Mouse (Mus musculus) intestine, embryonic 14.5 days (tissue): ENCODE measurements around the gene Gm37240. TPM values are rescaled to one million over a fixed set of nuclear protein-coding genes. Genes with fewer than 3 reads are reported as not detected.
"Not testable (repeated sequence)": the region's sequence is repeated elsewhere in the genome, so short reads cannot be mapped to it uniquely, and the experiment has no call there.

Experiments used
- ATAC-seq: fragments of 200-750 bp; cut with Nextera tagmentation; replicated peaks from 2 replicates; pipeline ENCODE4 v1.8.0; 2017; ENCODE audit warnings: low read depth, moderate number of reproducible peaks, moderate TSS enrichment, moderate library complexity; ENCODE audit not compliant: low FRiP score, low TSS enrichment
- DNase-seq: peaks from one replicate; pipeline ENCODE4 v3.0.0-alpha.2; 2018; ENCODE audit warnings: low spot score
- H3K27ac ChIP-seq: fragments of 300-500 bp; sonication (generic); 2 replicates; pipeline ENCODE4 v1.5.1; 2014; ENCODE audit warnings: low read depth, mild to moderate bottlenecking, control low read depth
- H3K27me3 ChIP-seq: fragments of 300-500 bp; sonication (generic); replicated peaks from 2 replicates; pipeline ENCODE4 v1.6.1; 2014; ENCODE audit warnings: low read length, control low read depth; ENCODE audit not compliant: control insufficient read depth, insufficient read depth
- H3K36me3 ChIP-seq: fragments of 300-500 bp; sonication (generic); 2 replicates; pipeline ENCODE4 v1.6.1; 2014; ENCODE audit warnings: low read length, control low read depth; ENCODE audit not compliant: control insufficient read depth, insufficient read depth
- H3K4me1 ChIP-seq: fragments of 300-500 bp; sonication (generic); replicated peaks from 2 replicates; pipeline ENCODE4 v1.6.1; 2014; ENCODE audit warnings: low read length, control low read depth, mixed read lengths; ENCODE audit not compliant: control insufficient read depth, insufficient read depth
- H3K4me2 ChIP-seq: fragments of 300-500 bp; sonication (generic); 2 replicates; pipeline ENCODE4 v1.6.1; 2014; ENCODE audit warnings: low read length
- H3K4me3 ChIP-seq: fragments of 300-500 bp; sonication (generic); 2 replicates; pipeline ENCODE4 v1.5.1; 2014; ENCODE audit warnings: low read depth, low read length, control low read depth, mixed read lengths
- H3K9ac ChIP-seq: fragments of 300-500 bp; sonication (generic); 2 replicates; pipeline ENCODE4 v1.6.1; 2014; ENCODE audit warnings: mild to moderate bottlenecking, low read length
- H3K9me3 ChIP-seq: fragments of 300-500 bp; sonication (generic); 2 replicates; pipeline ENCODE4 v1.6.1; 2016; ENCODE audit warnings: low read length, control low read depth; ENCODE audit not compliant: control insufficient read depth
- WGBS: fragments of 180-500 bp; shearing (Covaris S2); extraction: QIAGEN DNeasy Blood & Tissue Kit; methylation state at CpG from one replicate; pipeline ENCODE4 v1.1.7; 2014; 5-methylcytosine and 5-hydroxymethylcytosine counted together
- polyA plus RNA-seq: library from polyadenylated mRNA; unstranded; fragments of >200 nt; fragmentation: Nextera tagmentation; extraction: Ambion mirVana; gene quantifications from 2 replicates; pipeline ENCODE4 v1.2.1, GENCODE M21; 2014

Gene Gm37240
- polyA plus RNA-seq, 1 experiment from 2014 or later = 5.3 TPM

GRCm38 (mm10) chr3:85588701-85589100 lies 298.6 kb downstream of the Gm37240 start:
- peak; percentile 49 for DNase-seq
- 0 out of 2 replicates have a peak, but pooled peaks have one; percentile 27 for ATAC-seq
- H3K27ac ChIP-seq = no peak overlapping the region
- WGBS = 39% methylated on average over 2 of the region's 2 CpGs
- no peaks in the 10 kb centered on the region for H3K36me3 ChIP-seq
- H3K9me3 ChIP-seq = no peaks in the 10 kb centered on the region
- H3K4me3 ChIP-seq = no peak overlapping the region
- no peak overlapping the region for H3K4me2 ChIP-seq
- H3K27me3 ChIP-seq = no peaks in the 10 kb centered on the region
- H3K4me1 ChIP-seq = no peaks in the 10 kb centered on the region
- no peak overlapping the region for H3K9ac ChIP-seq

- Histone ChIP-seq H3K36me3 (no peaks in the 10 kb centered on the region), H3K27ac (no peak overlapping the region), H3K4me2 (no peak overlapping the region), H3K9ac (no peak overlapping the region), H3K9me3 (no peaks in the 10 kb centered on the region), H3K4me1 (no peaks in the 10 kb centered on the region), H3K4me3 (no peak overlapping the region), H3K27me3 (no peaks in the 10 kb centered on the region)
- ATAC-seq (no peak), DNase-seq (no peak)
- WGBS = 80% methylated on average over 4 of the region's 4 CpGs
Observed at GRCm38 (mm10) chr3:85584966-85585365, 302.4 kb downstream of the Gm37240 start.

GRCm38 (mm10) chr3:85583194-85583593 lies 304.1 kb downstream of the Gm37240 start:
- Histone ChIP-seq H3K4me2 (no peak overlapping the region), H3K27me3 (no peaks in the 10 kb centered on the region), H3K4me1 (no peaks in the 10 kb centered on the region), H3K9me3 (no peaks in the 10 kb centered on the region), H3K36me3 (no peaks in the 10 kb centered on the region), H3K27ac (no peak overlapping the region), H3K4me3 (no peak overlapping the region), H3K9ac (no peak overlapping the region)
- 85% methylated on average over 5 of the region's 5 CpGs for WGBS
- DNase-seq (no peak), ATAC-seq (no peak)

GRCm38 (mm10) chr3:85582726-85583125 lies 304.6 kb downstream of the Gm37240 start:
- no peaks in the 10 kb centered on the region for H3K9me3 ChIP-seq
- no peaks in the 10 kb centered on the region for H3K27me3 ChIP-seq
- DNase-seq = no peak
- no peaks in the 10 kb centered on the region for H3K4me1 ChIP-seq
- WGBS = 73% methylated on average over 2 of the region's 2 CpGs
- no peak overlapping the region for H3K27ac ChIP-seq
- no peak overlapping the region for H3K4me3 ChIP-seq
- no peak overlapping the region for H3K9ac ChIP-seq
- ATAC-seq = no peak
- no peak overlapping the region for H3K4me2 ChIP-seq
- H3K36me3 ChIP-seq = no peaks in the 10 kb centered on the region

GRCm38 (mm10) chr3:85573864-85574830 lies 313.2 kb downstream of the Gm37240 start, which contains the start of gene Gatb:
TSS of gene Gatb (plus strand) at chr3:85574119.
- peak; percentile 98 for DNase-seq
- Histone ChIP-seq H3K4me3 (peak within 1 kb of the TSS; percentile 83), H3K27ac (peak within 1 kb of the TSS; percentile 55; the same call in 1 of the 2 replicates), H3K9me3 (no peaks in the 10 kb centered on the region), H3K9ac (peak within 1 kb of the TSS; percentile 80), H3K4me1 (peaks cover 3% of the 10 kb centered on the region; the same call in 1 of the 2 replicates), H3K36me3 (no peaks in the 10 kb centered on the region), H3K4me2 (peak within 1 kb of the TSS; percentile 87), H3K27me3 (no peaks in the 10 kb centered on the region)
- ATAC-seq = peak; percentile 99
- 3% methylated on average over 41 of the region's 41 CpGs for WGBS

- peak overlapping the region; percentile 43 for H3K4me2 ChIP-seq
- ATAC-seq (no peak), DNase-seq (no peak)
- no peaks in the 10 kb centered on the region for H3K9me3 ChIP-seq
- no peaks in the 10 kb centered on the region for H3K27me3 ChIP-seq
- no peak overlapping the region for H3K27ac ChIP-seq
- no peaks in the 10 kb centered on the region for H3K36me3 ChIP-seq
- H3K4me1 ChIP-seq = peaks cover 3% of the 10 kb centered on the region; the same call in 1 of the 2 replicates
- peak overlapping the region; percentile 23; the same call in 1 of the 2 replicates for H3K9ac ChIP-seq
- WGBS = 23% methylated on average over 6 of the region's 6 CpGs
- H3K4me3 ChIP-seq = peak overlapping the region; percentile 83
Observed at GRCm38 (mm10) chr3:85573216-85573863, 314.0 kb downstream of the Gm37240 start.

GRCm38 (mm10) chr3:85572502-85572901 lies 314.8 kb downstream of the Gm37240 start:
- not testable (repeated sequence) for ATAC-seq, H3K4me2 ChIP-seq, H3K9ac ChIP-seq, H3K27ac ChIP-seq, H3K4me1 ChIP-seq, H3K27me3 ChIP-seq, H3K9me3 ChIP-seq, H3K36me3 ChIP-seq, DNase-seq, H3K4me3 ChIP-seq
- WGBS = 90% methylated on average over 8 of the region's 8 CpGs

GRCm38 (mm10) chr3:85571276-85571675 lies 316.0 kb downstream of the Gm37240 start:
- ATAC-seq (no peak), DNase-seq (no peak)
- H3K27ac ChIP-seq = no peak overlapping the region
- H3K36me3 ChIP-seq = no peaks in the 10 kb centered on the region
- no peak overlapping the region for H3K4me2 ChIP-seq
- H3K4me1 ChIP-seq = peaks cover 3% of the 10 kb centered on the region; the same call in 1 of the 2 replicates
- H3K4me3 ChIP-seq = no peak overlapping the region
- WGBS = 65% methylated on average over 2 of the region's 2 CpGs
- no peak overlapping the region for H3K9ac ChIP-seq
- no peaks in the 10 kb centered on the region for H3K9me3 ChIP-seq
- no peaks in the 10 kb centered on the region for H3K27me3 ChIP-seq
